Mouse (Mus musculus): Measurements from ENCODE around the gene Paqr5. TPM values are rescaled to one million over a fixed set of nuclear protein-coding genes. Genes with fewer than 3 reads are reported as not detected.

Gene Paqr5
- polyA plus RNA-seq, 1 experiment from 2014 or later, result 30.6 TPM

- 6% methylated on average over 24 of the region's 24 CpGs for WGBS
- Histone ChIP-seq H3K9ac (no peak overlapping the region), H3K9me3 (no peaks in the 10 kb centered on the region), H3K27me3 (replicated peaks) (no peaks in the 10 kb centered on the region), H3K4me1 (peaks cover 3% of the 10 kb centered on the region; the same call in 1 of the 2 replicates), H3K27ac (peak overlapping the region; percentile 69; the same call in 1 of the 2 replicates), H3K36me3 (no peaks in the 10 kb centered on the region; the same call in 1 of the 2 replicates), H3K4me2 (peak overlapping the region; percentile 97), H3K4me3 (replicated peaks) (peak overlapping the region; percentile 75)
- ATAC-seq (ENCODE audit: insufficient read depth, low FRiP score, low read depth), result peak; percentile 63; the same call in 1 of the 2 replicates
Measured at GRCm38 (mm10) chr9:61947402-61948346, 79.0 kb downstream of the Paqr5 start.

- peak within 1 kb of the TSS; percentile 82 for H3K27ac ChIP-seq
- peak within 1 kb of the TSS; percentile 75 for H3K4me3 ChIP-seq (replicated peaks)
- peak within 1 kb of the TSS; percentile 97 for H3K4me2 ChIP-seq
- no peaks in the 10 kb centered on the region for H3K9me3 ChIP-seq
- peak within 1 kb of the TSS; percentile 58 for H3K9ac ChIP-seq
- ATAC-seq (ENCODE audit: insufficient read depth, low FRiP score, low read depth), result peak; percentile 93
- H3K36me3 ChIP-seq, result no peaks in the 10 kb centered on the region; the same call in 1 of the 2 replicates
- H3K4me1 ChIP-seq, result peaks cover 3% of the 10 kb centered on the region; the same call in 1 of the 2 replicates
- under 1% methylated on average over 44 of the region's 44 CpGs for WGBS
- H3K27me3 ChIP-seq (replicated peaks), result no peaks in the 10 kb centered on the region
Measured at GRCm38 (mm10) chr9:61946623-61947401, 79.8 kb downstream of the Paqr5 start, which contains the start of gene Kif23. Gene Kif23, minus strand, starts transcription at chr9:61946774.

- Histone ChIP-seq H3K9ac (peak overlapping the region; percentile 58), H3K4me1 (peaks cover 3% of the 10 kb centered on the region; the same call in 1 of the 2 replicates), H3K27me3 (replicated peaks) (no peaks in the 10 kb centered on the region), H3K4me2 (peak overlapping the region; percentile 97), H3K9me3 (no peaks in the 10 kb centered on the region), H3K36me3 (peaks cover 5% of the 10 kb centered on the region; the same call in 1 of the 2 replicates), H3K27ac (peak overlapping the region; percentile 82), H3K4me3 (replicated peaks) (peak overlapping the region; percentile 75)
- peak; percentile 74 for ATAC-seq (ENCODE audit: insufficient read depth, low FRiP score, low read depth)
- under 1% methylated on average over 38 of the region's 38 CpGs for WGBS
Measured at GRCm38 (mm10) chr9:61945973-61946611, 80.6 kb downstream of the Paqr5 start.

GRCm38 (mm10) chr9:61941054-61941453 lies 85.6 kb downstream of the Paqr5 start:
- no peak for ATAC-seq (ENCODE audit: insufficient read depth, low FRiP score, low read depth)
- Histone ChIP-seq H3K4me3 (replicated peaks) (no peak overlapping the region), H3K4me2 (no peak overlapping the region), H3K9ac (no peak overlapping the region), H3K9me3 (no peaks in the 10 kb centered on the region), H3K36me3 (peaks cover 29% of the 10 kb centered on the region; the same call in 1 of the 2 replicates), H3K27ac (no peak overlapping the region), H3K27me3 (replicated peaks) (no peaks in the 10 kb centered on the region), H3K4me1 (no peaks in the 10 kb centered on the region; the same call in 1 of the 2 replicates)
- WGBS, result 78% methylated on average over 3 of the region's 3 CpGs

GRCm38 (mm10) chr9:61933333-61933732 lies 93.3 kb downstream of the Paqr5 start:
- Histone ChIP-seq H3K4me2 (no peak overlapping the region), H3K4me1 (no peaks in the 10 kb centered on the region), H3K27ac (no peak overlapping the region), H3K36me3 (peaks cover 56% of the 10 kb centered on the region), H3K9ac (no peak overlapping the region), H3K27me3 (replicated peaks) (no peaks in the 10 kb centered on the region), H3K4me3 (replicated peaks) (no peak overlapping the region), H3K9me3 (no peaks in the 10 kb centered on the region)
- 60% methylated on average over 2 of the region's 2 CpGs for WGBS
- ATAC-seq (ENCODE audit: insufficient read depth, low FRiP score, low read depth), result no peak

- Histone ChIP-seq H3K4me2 (no peak overlapping the region), H3K4me3 (replicated peaks) (no peak overlapping the region), H3K9me3 (no peaks in the 10 kb centered on the region), H3K36me3 (peaks cover 60% of the 10 kb centered on the region), H3K27ac (no peak overlapping the region), H3K9ac (no peak overlapping the region), H3K4me1 (no peaks in the 10 kb centered on the region), H3K27me3 (replicated peaks) (no peaks in the 10 kb centered on the region)
- no peak for ATAC-seq (ENCODE audit: insufficient read depth, low FRiP score, low read depth)
- 87% methylated on average over 3 of the region's 3 CpGs for WGBS
Measured at GRCm38 (mm10) chr9:61932009-61932408, 94.6 kb downstream of the Paqr5 start.

- ATAC-seq (ENCODE audit: insufficient read depth, low FRiP score, low read depth), result no peak
- 85% methylated on average over 10 of the region's 10 CpGs for WGBS
- Histone ChIP-seq H3K9ac (no peak overlapping the region), H3K9me3 (no peaks in the 10 kb centered on the region), H3K4me2 (no peak overlapping the region), H3K27me3 (replicated peaks) (no peaks in the 10 kb centered on the region), H3K27ac (no peak overlapping the region), H3K4me3 (replicated peaks) (no peak overlapping the region), H3K36me3 (peaks cover 51% of the 10 kb centered on the region), H3K4me1 (no peaks in the 10 kb centered on the region)
Measured at GRCm38 (mm10) chr9:61925086-61925660, 101.5 kb downstream of the Paqr5 start.

- 85% methylated on average over 6 of the region's 6 CpGs for WGBS
- H3K4me2 ChIP-seq, result no peak overlapping the region
- H3K9ac ChIP-seq, result no peak overlapping the region
- no peak overlapping the region for H3K4me3 ChIP-seq (replicated peaks)
- H3K27me3 ChIP-seq (replicated peaks), result no peaks in the 10 kb centered on the region
- H3K36me3 ChIP-seq, result peaks cover 40% of the 10 kb centered on the region
- no peaks in the 10 kb centered on the region for H3K4me1 ChIP-seq
- no peaks in the 10 kb centered on the region for H3K9me3 ChIP-seq
- no peak overlapping the region for H3K27ac ChIP-seq
- ATAC-seq (ENCODE audit: insufficient read depth, low FRiP score, low read depth), result no peak
Measured at GRCm38 (mm10) chr9:61920331-61920730, 106.3 kb downstream of the Paqr5 start.

- no peaks in the 10 kb centered on the region for H3K27me3 ChIP-seq (replicated peaks)
- no peak overlapping the region for H3K9ac ChIP-seq
- no peak overlapping the region for H3K27ac ChIP-seq
- no peak for ATAC-seq (ENCODE audit: insufficient read depth, low FRiP score, low read depth)
- peaks cover 35% of the 10 kb centered on the region for H3K36me3 ChIP-seq
- H3K4me3 ChIP-seq (replicated peaks), result no peak overlapping the region
- H3K4me2 ChIP-seq, result no peak overlapping the region
- no peaks in the 10 kb centered on the region for H3K4me1 ChIP-seq
- H3K9me3 ChIP-seq, result no peaks in the 10 kb centered on the region
- WGBS, result 93% methylated on average over 5 of the region's 5 CpGs
Measured at GRCm38 (mm10) chr9:61919464-61919863, 107.2 kb downstream of the Paqr5 start.

- H3K36me3 ChIP-seq, result peaks cover 29% of the 10 kb centered on the region
- no peak for ATAC-seq (ENCODE audit: insufficient read depth, low FRiP score, low read depth)
- no peaks in the 10 kb centered on the region for H3K27me3 ChIP-seq (replicated peaks)
- H3K9me3 ChIP-seq, result no peaks in the 10 kb centered on the region
- no peak overlapping the region for H3K9ac ChIP-seq
- WGBS, result 90% methylated on average over 6 of the region's 6 CpGs
- no peak overlapping the region for H3K27ac ChIP-seq
- no peak overlapping the region for H3K4me2 ChIP-seq
- H3K4me1 ChIP-seq, result peaks cover 13% of the 10 kb centered on the region
- no peak overlapping the region for H3K4me3 ChIP-seq (replicated peaks)
Measured at GRCm38 (mm10) chr9:61917436-61917835, 109.2 kb downstream of the Paqr5 start.

GRCm38 (mm10) chr9:61916986-61917385 lies 109.7 kb downstream of the Paqr5 start:
- Histone ChIP-seq H3K36me3 (peaks cover 29% of the 10 kb centered on the region), H3K4me1 (peaks cover 15% of the 10 kb centered on the region), H3K4me3 (replicated peaks) (no peak overlapping the region), H3K27ac (no peak overlapping the region), H3K4me2 (no peak overlapping the region), H3K27me3 (replicated peaks) (no peaks in the 10 kb centered on the region), H3K9ac (no peak overlapping the region), H3K9me3 (no peaks in the 10 kb centered on the region)
- no peak for ATAC-seq (ENCODE audit: insufficient read depth, low FRiP score, low read depth)
- 79% methylated on average over 3 of the region's 3 CpGs for WGBS

Data from stomach, embryonic 15.5 days (tissue).